Mouse (Mus musculus): ENCODE results near the gene Gyg. TPM values are rescaled to one million over a fixed set of nuclear protein-coding genes. Genes with fewer than 3 reads are reported as not detected.

The Gyg gene
- polyA plus RNA-seq, 1 experiment from 2014 or later: 87.3 TPM

- TF ChIP-seq CTCF (IDR thresholded peaks at IDR 0.05): no peak
- ATAC-seq: no peak
These were observed 46.2 kb downstream of the Gyg start for GRCm38 (mm10) chr3:20108881-20109280.

GRCm38 (mm10) chr3:20104776-20105175, 50.3 kb downstream of the Gyg start:
- no peak for ATAC-seq
- ChIA-PET POLR2A (no interaction called here), CTCF (no interaction called here)
- in situ Hi-C loops (cut with MboI; ENCODE audit: low pct_unique_long_range_greater_than_20kb): no loop called here
- TF ChIP-seq CTCF (IDR thresholded peaks at IDR 0.05): no peak
- no peaks in the 10 kb centered on the region for H3K27me3 ChIP-seq
- no peak for DNase-seq (ENCODE audit: low read depth, low spot score)

More at GRCm38 (mm10) chr3:20108881-20109280, 46.2 kb downstream of the Gyg start:
- in situ Hi-C loops (cut with MboI; ENCODE audit: low pct_unique_long_range_greater_than_20kb): no loop called here
- CTCF ChIA-PET: interaction anchor here (1.2 kb wide), 1 partner anchor 22 kb away, joined by 4 read pairs; no protein-coding TSS in a partner anchor
- H3K27me3 ChIP-seq: no peaks in the 10 kb centered on the region
- POLR2A ChIA-PET: no interaction called here
- DNase-seq (ENCODE audit: low read depth, low spot score): no peak

GRCm38 (mm10) chr3:20104318-20104717, 50.8 kb downstream of the Gyg start:
- in situ Hi-C loops (cut with MboI; ENCODE audit: low pct_unique_long_range_greater_than_20kb): no loop called here

GRCm38 (mm10) chr3:20103830-20104229, 51.3 kb downstream of the Gyg start:
- DNase-seq (ENCODE audit: low read depth, low spot score) (no peak), ATAC-seq (no peak)
- H3K27me3 ChIP-seq: no peaks in the 10 kb centered on the region
- ChIA-PET POLR2A (no interaction called here), CTCF (interaction anchor here (1.2 kb wide), 1 partner anchor 28 kb away, joined by 3 read pairs; no protein-coding TSS in a partner anchor)
- TF ChIP-seq CTCF (IDR thresholded peaks at IDR 0.05): no peak
- in situ Hi-C loops (cut with MboI; ENCODE audit: low pct_unique_long_range_greater_than_20kb): no loop called here

More at GRCm38 (mm10) chr3:20104318-20104717, 50.8 kb downstream of the Gyg start:
- no peak for ATAC-seq
- TF ChIP-seq CTCF (IDR thresholded peaks at IDR 0.05): no peak
- no peak for DNase-seq (ENCODE audit: low read depth, low spot score)
- CTCF ChIA-PET: interaction anchor here (1.2 kb wide), 1 partner anchor 27 kb away, joined by 3 read pairs; no protein-coding TSS in a partner anchor
- POLR2A ChIA-PET: no interaction called here
- H3K27me3 ChIP-seq: no peaks in the 10 kb centered on the region

- no peak for TF ChIP-seq CTCF (IDR thresholded peaks at IDR 0.05)
- in situ Hi-C loops (cut with MboI; ENCODE audit: low pct_unique_long_range_greater_than_20kb): no loop called here
- DNase-seq (ENCODE audit: low read depth, low spot score) (no peak), ATAC-seq (no peak)
- no peaks in the 10 kb centered on the region for H3K27me3 ChIP-seq
- ChIA-PET CTCF (no interaction called here), POLR2A (no interaction called here)
These were observed 73.0 kb downstream of the Gyg start for GRCm38 (mm10) chr3:20082161-20082560.

GRCm38 (mm10) chr3:20076145-20077053, 78.7 kb downstream of the Gyg start:
- DNase-seq (ENCODE audit: low read depth, low spot score) (no peak), ATAC-seq (peak; percentile 74)
- ChIA-PET POLR2A (no interaction called here), CTCF (interaction anchor here (1.2 to 1.5 kb wide), 5 partner anchors 10 to 181 kb away, joined by 3 to 5 read pairs (median 3); no protein-coding TSS in a partner anchor)
- in situ Hi-C loops (cut with MboI; ENCODE audit: low pct_unique_long_range_greater_than_20kb): loop anchor here (5.0 to 10.0 kb wide), 2 partner anchors 121 to 182 kb away; no protein-coding TSS in a partner anchor
- peak; percentile 76 for TF ChIP-seq CTCF (IDR thresholded peaks at IDR 0.05)
- H3K27me3 ChIP-seq: no peaks in the 10 kb centered on the region

Other genes starting within 250 kb of the Gyg start
- 902 TPM for gene Cp, start 198.3 kb downstream of the Gyg start, polyA plus RNA-seq (2021)
- gene Hps3, start 120.0 kb downstream of the Gyg start, polyA plus RNA-seq (2021): 20.6 TPM
- 23.4 TPM for gene Hltf, start 97.5 kb downstream of the Gyg start, polyA plus RNA-seq (2021)
- gene Cpa3, start 86.9 kb upstream of the Gyg start, polyA plus RNA-seq (2021): not detected
- gene Cpb1, start 120.4 kb upstream of the Gyg start, polyA plus RNA-seq (2021): not detected
- not detected for gene Agtr1b, start 211.9 kb upstream of the Gyg start, polyA plus RNA-seq (2021)